Mouse (Mus musculus): ENCODE data around the gene Kank1. TPM values are rescaled to one million over a fixed set of nuclear protein-coding genes. Genes with fewer than 3 reads are reported as not detected.

Kank1 gene
- total RNA-seq, 2 experiments from 2014 or later = 21.8 to 25.8 TPM

DNA sequence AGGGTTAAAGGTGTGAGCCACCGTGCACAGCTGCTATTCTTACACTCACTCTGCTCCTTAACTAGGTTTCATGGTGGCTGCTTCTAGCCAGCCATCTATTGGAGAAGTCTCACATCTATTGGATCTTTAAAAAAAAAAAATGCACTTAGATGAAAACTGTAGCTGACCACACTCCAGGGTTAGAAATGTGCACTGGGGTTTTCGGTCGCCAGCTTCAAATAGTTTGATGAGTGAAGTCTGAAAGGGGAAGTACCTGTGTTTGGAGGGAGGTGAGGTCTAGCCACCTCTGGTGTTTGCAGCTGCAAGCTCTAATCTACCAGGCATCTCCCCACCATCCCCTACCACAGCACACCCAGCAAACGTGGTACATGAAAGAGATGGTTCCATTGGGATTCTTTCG lies 74.2 kb downstream of the Kank1 start:
- DNase-seq (ENCODE audit: low spot score) = no peak

DNA sequence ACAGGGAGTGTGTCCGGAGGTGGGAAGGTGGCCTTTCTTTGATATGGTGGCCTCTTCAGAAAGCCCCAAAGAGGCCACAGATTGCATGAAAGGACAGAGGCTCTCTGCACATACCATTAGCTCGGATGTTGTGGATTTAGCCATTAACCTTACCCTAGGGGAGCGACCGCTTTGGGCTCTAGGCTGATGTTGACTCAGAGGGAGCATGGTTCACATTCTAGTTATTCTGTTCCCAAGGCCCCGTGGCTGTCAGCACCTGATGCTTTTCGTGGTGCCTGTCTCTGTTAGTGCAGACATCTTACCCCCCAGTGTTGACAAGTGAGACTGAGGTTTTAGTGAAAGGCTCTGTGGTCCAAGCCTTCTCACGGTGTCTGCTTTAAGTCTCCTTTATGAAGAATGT lies 74.9 kb downstream of the Kank1 start:
- no peak for DNase-seq (ENCODE audit: low spot score)

DNA sequence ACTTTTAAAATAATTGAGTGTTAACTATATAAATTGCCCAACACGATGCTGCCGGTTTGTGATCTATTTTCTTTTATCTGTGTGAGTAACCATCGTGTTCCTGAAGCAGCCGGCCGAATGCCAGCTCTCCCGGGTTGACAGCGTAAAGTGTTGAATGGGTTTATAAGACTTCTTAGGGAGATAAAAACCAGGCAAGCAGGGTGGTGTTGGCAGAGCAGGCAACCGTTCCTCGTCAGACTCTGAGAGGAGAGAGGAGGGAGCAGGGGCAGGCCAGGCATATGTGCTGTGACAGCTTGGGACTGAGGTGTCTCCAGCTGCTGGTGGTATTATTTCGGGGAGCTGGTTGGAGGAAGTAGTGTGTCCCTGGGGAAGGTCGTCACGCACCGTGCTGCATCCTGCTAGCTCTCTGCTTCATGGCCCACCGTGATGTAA lies 78.7 kb downstream of the Kank1 start:
- no peak for DNase-seq (ENCODE audit: low spot score)

DNA sequence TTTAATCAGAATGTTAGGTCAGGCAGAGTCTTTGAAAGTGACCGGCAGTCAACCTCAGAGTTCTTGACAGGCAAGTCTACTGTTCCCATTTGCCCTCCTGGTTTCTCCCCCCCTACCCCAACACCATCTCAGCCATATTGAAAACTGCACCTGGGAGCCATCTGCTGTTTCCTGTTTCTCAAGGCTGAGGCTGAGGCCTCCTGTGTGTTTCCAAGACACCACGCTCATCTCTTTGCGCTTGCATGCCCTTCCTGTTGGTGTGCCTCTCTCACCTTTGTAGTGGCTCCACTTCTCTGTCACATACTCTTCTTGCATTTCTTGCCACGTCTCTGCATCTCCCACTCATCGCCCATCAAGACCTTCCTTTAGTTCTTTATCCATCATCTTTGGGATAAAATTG lies 79.2 kb downstream of the Kank1 start:
- DNase-seq (ENCODE audit: low spot score) = no peak

DNA sequence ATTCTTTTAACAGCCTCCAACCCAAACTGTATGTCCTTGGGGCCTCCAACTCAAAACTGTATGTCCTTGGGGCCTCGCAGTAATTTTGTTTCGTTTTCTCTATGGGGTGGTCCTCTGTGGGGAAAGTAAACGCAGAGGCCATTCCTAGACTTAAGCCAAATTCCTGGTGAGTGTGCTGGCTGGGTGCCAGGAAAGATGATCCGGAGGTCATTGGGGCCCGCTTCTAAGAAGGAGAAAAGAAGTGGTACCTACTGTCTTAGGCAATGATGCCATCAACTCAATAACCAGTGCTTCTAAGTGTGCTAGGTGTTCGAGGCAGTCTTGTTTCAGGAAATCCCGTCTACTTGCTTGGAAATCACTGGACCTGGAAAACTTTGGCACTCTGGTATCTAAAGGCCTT lies 87.5 kb downstream of the Kank1 start:
- DNase-seq (ENCODE audit: low spot score) = no peak

DNA sequence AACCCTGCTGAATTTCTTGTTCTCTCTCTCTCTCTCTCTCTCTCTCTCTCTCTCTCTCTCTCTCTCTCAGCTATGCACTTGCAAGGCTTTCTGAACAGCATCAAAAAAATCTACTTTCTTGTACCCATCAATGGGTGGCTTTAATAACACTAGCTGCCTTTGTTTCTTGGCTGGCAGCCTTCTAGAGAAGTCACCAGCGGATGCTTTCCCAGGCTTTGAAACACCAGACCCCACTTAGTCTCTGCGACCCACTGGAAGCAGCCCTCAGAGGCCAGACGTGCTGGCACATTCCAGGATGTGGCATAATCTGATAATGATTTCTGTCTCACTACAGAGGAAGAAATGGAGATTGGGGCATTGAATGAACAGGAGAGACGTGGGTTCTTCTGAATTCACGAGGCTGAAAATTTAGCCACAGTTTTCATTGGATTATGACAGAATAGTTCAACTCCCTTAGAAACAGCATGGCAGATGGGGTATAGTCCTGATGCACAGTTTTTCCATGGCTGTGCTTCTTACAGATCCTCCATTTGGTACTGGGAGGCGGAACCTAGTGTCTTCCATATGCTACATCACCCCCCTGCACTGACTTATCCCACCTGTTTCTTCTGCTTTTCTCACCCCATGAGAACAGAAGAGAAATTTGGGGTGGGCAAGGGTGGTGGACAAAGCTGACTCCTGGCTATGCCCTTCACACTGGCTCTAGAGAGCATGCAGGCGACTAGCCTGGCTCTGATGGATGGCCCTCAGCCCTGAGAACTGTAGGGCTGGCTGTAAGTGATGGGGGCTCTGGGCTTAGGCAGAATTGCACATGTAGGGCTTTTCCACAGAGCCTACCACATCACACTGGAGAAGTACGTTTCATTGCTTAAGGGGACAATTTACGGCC lies 88.6 kb downstream of the Kank1 start:
- no peak for DNase-seq (ENCODE audit: low spot score)

DNA sequence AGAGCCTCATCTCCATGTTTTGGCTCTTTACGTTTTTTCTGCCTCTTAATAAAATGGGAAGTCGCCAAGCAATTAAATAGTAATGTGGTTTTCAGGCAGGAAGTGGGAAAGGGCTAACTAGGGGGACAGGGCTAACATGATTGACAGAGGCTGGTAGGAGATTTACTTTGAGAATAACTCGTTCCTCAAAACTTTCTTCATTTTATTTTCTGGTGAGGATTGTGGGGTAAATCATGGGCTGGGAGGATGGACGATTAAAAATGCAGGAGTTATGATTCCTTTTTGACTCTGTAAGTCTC lies 89.2 kb downstream of the Kank1 start:
- no peak for DNase-seq (ENCODE audit: low spot score)

DNA sequence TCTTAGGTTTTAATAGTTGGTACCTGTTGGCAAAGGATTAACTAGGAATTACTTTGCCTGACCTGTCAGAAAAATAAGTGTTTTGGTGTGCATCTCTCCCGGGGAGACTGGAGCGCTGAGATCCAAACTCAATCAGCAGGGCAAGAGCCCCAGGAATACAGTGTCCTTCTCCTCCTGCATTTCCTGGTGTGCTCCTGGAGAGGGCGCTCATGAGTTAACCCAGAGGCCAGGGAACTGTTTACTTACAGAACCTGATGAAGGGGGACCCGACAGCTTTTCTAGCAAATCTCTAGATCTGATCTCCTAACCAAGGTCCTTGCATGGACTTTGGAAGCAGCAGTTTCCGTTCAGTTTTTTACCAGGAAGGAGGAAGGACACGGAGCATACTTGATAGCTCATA lies 90.9 kb downstream of the Kank1 start:
- DNase-seq (ENCODE audit: low spot score) = no peak

DNA sequence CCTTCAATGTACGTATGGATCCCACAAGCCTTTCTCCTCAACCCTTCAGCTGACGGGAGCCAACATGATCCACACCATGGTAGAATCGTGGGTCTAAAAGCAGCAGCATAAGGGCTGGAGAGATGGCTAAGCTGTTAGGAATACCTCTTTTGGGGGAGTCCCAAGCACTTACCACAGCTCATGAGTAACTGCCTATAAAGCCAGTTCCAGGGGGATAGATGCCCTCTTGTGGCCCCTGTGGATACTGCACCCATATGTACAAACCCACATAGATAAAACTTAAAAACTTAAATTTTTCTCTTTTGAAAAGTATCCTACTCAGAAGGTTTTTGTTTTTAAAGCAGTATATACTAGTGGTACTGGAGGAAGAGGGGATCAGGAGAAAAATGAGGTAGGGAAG lies 97.6 kb downstream of the Kank1 start:
- peak; percentile 39 for DNase-seq (ENCODE audit: low spot score)

DNA sequence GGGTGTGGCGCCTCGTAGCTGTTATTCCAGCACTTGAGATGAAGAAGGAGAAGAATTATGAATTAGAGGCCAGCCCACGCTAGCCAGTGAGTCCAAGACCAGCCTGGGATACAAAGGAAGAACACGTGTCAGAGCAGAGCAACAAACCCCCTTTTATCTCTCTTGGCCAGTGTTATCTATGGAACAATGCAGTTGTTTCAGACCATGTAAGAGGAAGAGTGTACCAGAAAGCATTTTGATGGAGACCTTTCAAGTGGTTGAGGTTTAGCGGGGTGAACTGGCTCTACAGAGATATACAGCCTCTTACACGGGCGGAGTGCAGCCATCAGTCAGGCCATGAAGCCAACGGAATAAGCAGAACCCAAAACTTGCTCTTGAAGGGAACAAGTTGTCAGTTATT lies 100.0 kb downstream of the Kank1 start:
- no peak for DNase-seq (ENCODE audit: low spot score)

DNA sequence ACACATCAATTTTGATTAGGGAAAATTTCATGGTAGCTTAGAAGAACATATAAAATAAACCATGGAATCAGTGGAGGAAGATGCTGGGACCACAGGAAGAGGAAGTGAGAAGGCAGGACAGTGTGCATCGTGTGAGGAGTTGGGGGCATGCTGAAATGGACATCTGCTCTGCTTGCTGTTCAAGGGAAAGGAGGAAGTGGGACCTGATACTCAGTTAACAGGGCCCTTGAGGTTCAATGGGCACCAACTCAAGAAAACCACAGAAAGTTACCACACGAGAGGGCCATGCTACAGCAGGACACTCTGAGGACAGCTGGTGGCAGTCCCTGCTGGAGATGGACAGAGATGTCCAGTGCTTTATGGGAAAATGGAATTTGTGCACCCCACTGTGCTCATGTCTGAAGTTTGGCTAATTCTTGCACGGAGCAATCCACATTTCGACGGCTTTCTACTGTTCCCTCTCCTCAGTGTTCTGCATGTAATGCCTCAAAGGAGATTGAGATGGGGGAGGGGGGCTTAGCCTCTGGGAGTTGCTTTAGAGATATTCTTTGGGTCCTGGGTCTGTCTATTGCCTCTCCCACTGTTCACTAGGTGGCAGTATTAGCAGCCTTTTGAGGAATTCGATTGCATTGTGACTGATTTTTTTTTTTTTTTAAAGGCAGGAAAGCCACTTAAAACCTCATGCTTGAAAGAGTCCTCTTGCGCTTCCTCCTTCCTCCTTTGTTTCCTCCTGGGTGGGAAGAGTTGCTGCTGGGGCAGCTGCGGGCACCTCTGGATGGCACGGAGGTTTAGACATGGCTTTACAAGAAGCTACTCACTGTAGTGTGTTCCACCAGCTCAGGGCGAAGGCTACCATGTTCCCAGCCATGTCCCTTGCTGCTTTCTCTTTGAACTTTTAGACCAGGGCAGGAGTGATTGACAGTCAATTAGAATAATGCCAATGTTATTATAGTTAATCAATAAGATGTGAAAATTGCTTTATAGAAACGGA lies 104.2 kb downstream of the Kank1 start:
- DNase-seq (ENCODE audit: low spot score) = peak; percentile 28

DNA sequence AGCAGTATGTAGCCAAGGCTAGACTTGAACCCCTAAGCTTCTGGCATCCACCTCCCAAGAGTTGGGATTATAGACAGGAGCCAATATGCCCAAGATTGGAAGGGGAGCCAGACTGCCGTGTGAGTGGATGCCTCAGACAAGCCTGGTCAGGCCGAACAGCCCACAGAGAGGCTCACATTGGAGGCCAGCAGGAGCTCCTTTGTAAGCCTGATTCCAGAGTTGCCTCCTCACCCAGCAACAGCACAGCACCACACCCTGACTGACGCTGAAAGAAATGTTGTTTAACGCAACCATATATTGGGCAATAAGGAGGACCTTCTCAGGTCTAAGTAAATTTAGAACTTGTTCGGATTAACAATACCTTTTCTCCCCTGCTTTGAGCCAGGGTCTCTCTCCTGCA lies 105.3 kb downstream of the Kank1 start:
- DNase-seq (ENCODE audit: low spot score) = no peak

DNA sequence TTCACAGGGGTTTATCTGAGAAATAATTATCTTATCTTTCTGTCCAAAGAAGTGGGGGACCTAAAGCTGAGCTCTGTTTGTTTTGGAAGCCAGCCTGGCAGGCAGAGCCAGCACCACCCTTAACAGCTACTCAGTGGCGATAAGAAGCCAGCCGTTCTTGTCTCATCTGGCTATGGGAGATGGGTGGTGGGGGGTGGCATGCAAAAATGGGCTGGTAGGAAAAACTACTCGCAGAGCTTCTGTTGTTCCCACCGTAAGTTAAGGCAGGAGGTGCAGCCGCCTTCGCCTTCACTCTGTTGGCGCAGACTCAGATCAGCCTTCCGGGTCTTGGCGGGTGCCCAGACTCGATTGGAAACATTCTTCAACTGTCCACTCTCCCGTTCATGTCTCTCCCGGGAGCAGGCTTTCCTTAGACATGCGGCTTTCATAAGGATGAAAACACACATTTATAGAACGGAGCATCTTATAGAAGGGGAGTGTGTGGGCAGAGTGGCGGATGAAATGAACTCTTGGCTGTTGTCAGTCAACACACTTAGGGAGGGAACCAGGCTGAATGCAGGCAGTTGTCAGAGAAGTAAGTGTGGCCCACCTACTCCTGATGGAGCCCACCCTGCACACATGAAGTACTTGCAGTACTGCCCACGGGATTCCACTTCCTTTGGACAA lies 107.0 kb downstream of the Kank1 start:
- peak; percentile 23 for DNase-seq (ENCODE audit: low spot score)

DNA sequence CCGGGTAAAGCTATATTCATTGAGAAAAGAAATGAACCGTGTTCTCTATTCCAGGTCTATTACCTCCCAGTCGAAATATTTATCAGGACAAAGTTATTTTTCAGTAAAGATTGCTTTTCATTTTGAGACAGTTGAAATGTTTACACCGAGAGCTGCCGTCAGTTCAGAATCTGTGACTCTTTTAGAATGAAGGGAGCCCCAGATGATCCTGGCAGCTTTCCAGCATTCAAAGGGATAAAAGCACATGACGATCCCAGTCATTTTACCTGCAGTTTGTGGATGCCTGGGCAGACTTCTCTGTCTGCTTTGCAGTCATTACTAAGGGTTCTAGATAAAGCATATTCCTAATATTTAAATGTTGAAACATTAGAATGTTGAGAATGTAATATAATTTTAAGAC lies 107.6 kb downstream of the Kank1 start:
- DNase-seq (ENCODE audit: low spot score) = no peak

DNA sequence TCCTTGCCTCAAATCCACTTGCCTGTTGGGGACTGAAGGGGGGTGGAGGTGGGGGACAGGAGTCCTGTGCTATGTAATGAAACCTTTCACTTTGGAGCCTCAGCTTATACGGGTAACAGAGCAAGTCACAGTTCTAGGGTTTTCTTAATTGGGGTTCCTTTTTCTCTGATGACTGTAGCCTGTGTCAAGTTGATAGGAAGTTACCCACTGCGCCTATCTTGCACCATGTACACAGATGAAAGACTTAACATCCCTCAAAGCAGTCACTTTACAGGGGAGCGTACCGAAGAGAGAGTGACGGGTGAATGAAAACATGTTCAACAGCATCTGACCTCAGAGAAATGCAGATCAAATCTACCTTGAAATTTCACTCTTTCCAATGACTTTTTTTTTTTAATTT lies 109.2 kb downstream of the Kank1 start:
- DNase-seq (ENCODE audit: low spot score) = no peak

DNA sequence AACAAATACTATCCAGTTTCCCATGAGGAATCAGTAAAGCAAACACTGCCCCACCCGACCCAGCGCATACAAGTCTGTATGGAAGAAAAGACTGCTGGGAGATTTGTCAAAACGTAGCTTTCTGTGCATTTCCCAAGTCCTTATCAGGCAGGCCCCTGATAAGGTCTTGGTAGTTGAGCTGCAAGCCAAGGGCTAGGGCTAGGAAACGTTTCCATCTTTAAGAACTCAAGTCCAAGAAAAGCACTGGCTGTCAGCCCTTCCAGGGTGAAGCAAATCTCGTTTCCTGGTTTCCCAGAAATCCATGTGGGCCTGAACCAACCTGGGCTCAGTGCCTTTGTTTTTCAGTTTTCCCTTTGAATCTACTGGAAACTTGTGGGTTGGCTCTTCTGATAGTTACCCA lies 110.7 kb downstream of the Kank1 start:
- no peak for DNase-seq (ENCODE audit: low spot score)

DNA sequence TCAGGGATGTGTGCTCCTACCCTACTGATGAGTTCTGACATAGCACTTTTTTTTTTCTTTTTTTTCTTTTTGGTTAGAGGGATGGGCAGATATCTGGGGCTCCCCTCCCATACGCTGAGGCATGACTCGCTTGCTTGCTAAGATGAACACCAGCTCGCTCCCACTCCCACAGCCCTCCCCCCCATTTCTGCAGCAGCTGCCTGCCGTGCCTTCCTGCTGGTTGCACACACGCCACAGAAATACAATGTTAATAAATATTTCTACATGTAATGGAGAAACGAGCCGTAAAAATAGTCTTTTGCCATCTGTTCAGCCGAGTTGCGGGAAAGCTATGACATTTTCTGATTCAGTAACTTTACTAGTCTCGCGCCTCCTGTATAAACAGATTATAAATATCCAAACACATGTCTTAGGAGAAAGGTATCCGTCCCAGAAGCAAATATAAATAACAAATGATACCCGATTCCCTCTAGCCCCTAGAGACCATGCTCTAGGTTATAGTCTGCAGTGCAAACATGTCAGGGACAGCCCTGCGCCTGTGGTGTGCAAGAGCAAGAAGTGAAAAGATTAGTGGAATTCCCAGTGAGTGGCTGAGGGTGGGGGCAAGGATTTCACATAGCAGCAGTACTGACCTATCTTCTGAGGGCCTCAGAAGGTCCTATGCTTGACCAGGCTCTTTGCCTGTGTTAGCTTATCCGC lies 114.6 kb downstream of the Kank1 start:
- DNase-seq (ENCODE audit: low spot score) = no peak

DNA sequence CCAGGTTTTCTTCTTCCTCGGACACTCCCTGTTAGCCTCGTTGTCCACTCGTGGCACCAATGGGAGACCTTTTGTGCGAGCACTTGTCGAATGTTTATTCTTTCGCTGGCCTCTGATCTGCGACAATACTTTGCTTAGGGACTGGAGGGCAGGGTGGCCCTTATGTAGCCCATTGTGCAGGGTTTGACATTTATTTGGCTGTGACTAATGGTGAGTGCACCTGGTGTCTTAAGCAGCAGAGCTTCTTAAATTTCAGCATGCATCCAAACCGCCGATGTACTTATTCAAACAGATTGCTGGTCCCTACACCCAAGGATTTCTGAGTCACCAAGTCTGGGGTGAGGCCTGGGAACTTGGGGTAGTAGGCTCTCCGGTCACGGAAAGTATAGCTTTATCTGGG lies 120.3 kb downstream of the Kank1 start:
- no peak for DNase-seq (ENCODE audit: low spot score)

DNA sequence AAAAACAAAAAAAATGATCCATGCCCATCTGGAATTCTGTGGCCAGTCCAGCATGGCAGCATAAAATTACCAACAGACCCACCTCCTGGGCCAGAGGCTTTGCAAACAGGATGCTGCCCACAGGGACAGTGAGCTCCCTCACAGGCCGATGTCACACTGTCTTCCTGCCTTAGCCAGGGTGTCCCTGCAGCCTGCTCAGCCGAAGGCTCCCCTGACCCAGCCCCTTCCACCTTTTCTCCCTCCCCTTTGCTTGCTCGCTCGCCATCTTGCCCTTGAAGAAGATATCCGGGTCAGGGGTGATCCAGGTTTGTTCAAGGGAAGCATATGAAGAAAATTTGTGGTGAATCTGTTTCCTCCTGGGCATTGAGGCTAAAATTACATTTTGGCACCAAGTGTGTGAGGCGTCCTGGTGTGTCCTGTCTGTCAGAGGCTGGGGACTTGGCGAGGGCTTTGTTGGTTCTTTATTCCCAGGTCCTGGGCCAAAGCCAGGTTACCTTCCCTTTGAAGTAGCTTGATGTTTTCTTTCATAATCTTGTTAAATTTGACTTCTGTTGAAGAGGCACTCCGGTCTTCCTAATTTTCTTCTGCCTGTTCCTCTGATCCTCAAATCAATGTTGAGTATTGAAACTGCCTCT lies 121.8 kb downstream of the Kank1 start:
- no peak for DNase-seq (ENCODE audit: low spot score)

DNA sequence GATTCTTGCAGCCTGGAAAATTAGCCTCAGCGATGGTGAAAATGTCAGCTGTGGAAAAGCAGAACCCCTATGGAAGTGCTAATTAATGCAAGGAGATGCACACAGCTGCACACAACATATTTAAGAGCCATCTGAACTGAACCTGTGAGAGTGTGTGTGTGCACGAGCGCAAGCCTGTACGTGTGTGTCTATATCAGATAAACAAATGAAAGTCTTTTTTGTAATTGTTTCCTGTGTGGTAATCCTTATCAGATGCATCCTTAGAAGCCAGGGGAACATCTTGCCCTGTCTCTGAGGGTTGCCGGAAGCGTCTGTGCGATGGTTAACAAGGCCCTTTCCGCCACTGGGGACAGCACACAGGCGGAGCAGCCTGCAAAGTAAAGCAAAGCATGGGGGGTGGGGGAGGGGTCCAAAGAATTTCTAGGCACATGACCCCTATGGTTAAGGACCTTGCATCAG lies 123.8 kb downstream of the Kank1 start:
- no peak for DNase-seq (ENCODE audit: low spot score)

DNA sequence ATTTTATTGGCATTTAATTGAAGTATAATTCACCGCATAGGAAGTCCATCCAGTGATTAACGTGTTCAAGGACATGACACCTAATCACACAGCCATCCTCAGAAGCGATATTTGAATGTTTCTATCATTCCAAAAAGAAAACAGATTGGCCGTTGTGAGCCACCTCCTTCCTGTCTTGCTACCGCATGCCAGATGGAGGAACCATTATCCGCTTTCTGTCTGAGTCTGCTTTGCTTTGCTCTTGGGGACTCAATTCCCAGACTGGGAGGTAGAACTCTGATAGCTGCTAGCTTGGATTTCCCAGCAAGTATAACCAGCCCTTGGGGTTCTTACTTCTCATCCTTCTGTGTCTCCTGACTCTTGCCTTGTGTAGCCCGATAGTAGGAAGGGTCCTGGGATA lies 125.2 kb downstream of the Kank1 start:
- no peak for DNase-seq (ENCODE audit: low spot score)

All from gastrocnemius, adult 18-20 months (tissue).